Mouse (Mus musculus) intestine, postnatal 0 days (tissue): ENCODE results near the gene Smarca5. TPM values are rescaled to one million over a fixed set of nuclear protein-coding genes. Genes with fewer than 3 reads are reported as not detected.

ENCODE experiments used
- ATAC-seq: fragments of 200-750 bp; cut with Nextera tagmentation; 2 replicates; pipeline ENCODE4 v1.8.0; 2017; ENCODE audit warnings: mild to moderate bottlenecking, moderate TSS enrichment, moderate library complexity
- H3K27ac ChIP-seq: fragments of 300-500 bp; sonication (generic); 2 replicates; pipeline ENCODE4 v1.5.1; 2014; ENCODE audit warnings: mild to moderate bottlenecking, low read depth, low read length, moderate library complexity
- H3K27me3 ChIP-seq: fragments of 300-500 bp; sonication (generic); replicated peaks from 2 replicates; pipeline ENCODE4 v1.6.1; 2014; ENCODE audit warnings: low read length, mixed read lengths; ENCODE audit not compliant: control insufficient read depth, insufficient read depth
- H3K36me3 ChIP-seq: fragments of 300-500 bp; sonication (generic); 2 replicates; pipeline ENCODE4 v1.6.1; 2014; ENCODE audit warnings: mild to moderate bottlenecking, moderate library complexity; ENCODE audit not compliant: control insufficient read depth, insufficient read depth
- H3K4me1 ChIP-seq: fragments of 300-500 bp; sonication (generic); replicated peaks from 2 replicates; pipeline ENCODE4 v1.6.1; 2014; ENCODE audit warnings: antibody characterized with exemption, low read length, mixed read lengths; ENCODE audit not compliant: control insufficient read depth, insufficient read depth
- H3K4me2 ChIP-seq: fragments of 300-500 bp; sonication (generic); replicated peaks from 2 replicates; pipeline ENCODE4 v1.6.1; 2014; ENCODE audit warnings: low read depth, mild to moderate bottlenecking, moderate library complexity
- H3K4me3 ChIP-seq: fragments of 300-500 bp; sonication (generic); 2 replicates; pipeline ENCODE4 v1.5.1; 2014; ENCODE audit warnings: low read depth, low read length
- H3K9ac ChIP-seq: fragments of 300-500 bp; sonication (generic); 2 replicates; pipeline ENCODE4 v1.6.1; 2014; ENCODE audit warnings: mild to moderate bottlenecking, low read depth, low read length
- H3K9me3 ChIP-seq: fragments of 300-500 bp; sonication (generic); 2 replicates; pipeline ENCODE4 v1.6.1; 2016; ENCODE audit warnings: mixed run types; ENCODE audit not compliant: control insufficient read depth
- CTCF ChIP-seq: sonication (generic); IDR thresholded peaks from 2 replicates; pipeline ENCODE4 v1.5.1; 2016; ENCODE audit warnings: low read depth, mild to moderate bottlenecking, control low read depth, antibody characterized with exemption, moderate library complexity
- WGBS: fragments of 180-500 bp; shearing (Covaris S2); extraction: QIAGEN DNeasy Blood & Tissue Kit; methylation state at CpG from one replicate; pipeline ENCODE4 v1.1.7; 2014; 5-methylcytosine and 5-hydroxymethylcytosine counted together
- polyA plus RNA-seq: library from polyadenylated mRNA; unstranded; fragments of >200 nt; fragmentation: Nextera tagmentation; extraction: Ambion mirVana; gene quantifications from 2 replicates; pipeline ENCODE4 v1.2.1, GENCODE M21; 2015

The Smarca5 gene
- polyA plus RNA-seq, 1 experiment from 2014 or later = 28.2 TPM

DNA sequence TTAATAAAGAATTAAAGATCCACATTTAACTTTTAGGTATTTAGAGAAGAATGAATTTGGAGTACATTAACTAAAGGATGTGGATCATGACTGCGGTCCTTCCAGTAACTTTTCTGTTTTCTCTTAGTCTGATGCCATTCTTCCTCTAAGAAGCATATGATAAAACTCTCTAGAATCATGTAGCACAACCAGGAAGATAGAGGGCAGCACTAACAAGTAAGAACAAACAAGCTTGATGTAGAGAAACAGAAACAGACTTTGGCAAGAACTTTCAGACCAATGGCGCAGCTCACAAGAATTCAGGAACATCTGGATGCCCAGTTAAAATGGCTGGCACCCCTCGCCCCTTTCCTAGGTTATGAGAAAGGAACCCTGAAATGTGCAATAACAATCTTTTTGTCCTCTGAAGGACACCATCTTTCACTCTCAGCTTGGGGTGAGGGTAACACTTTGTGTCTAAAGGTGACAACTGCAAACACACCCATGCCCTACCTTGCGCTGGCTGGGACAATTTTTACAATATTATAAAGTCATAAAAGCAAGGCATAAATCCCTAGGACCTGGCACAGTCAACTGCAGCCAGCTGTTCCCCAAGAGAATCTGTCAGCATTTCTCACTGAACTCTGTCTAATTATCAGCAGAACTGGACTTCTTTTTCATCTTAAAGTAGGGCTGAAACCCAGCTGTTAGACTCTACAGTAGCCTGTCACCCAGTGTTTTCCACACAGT is 33.6 kb upstream of the Smarca5 start:
- H3K27me3 ChIP-seq = no peaks in the 10 kb centered on the region
- no peak overlapping the region for H3K9ac ChIP-seq
- ATAC-seq = peak; percentile 91
- H3K4me3 ChIP-seq = no peak overlapping the region
- 69% methylated on average over 4 of the region's 4 CpGs for WGBS
- no peaks in the 10 kb centered on the region for H3K9me3 ChIP-seq
- peaks cover 48% of the 10 kb centered on the region for H3K36me3 ChIP-seq
- TF ChIP-seq CTCF = peak; percentile 82
- H3K4me1 ChIP-seq = 0 out of 2 replicates have a peak, but pooled peaks cover 3% of the 10 kb centered on the region
- peak overlapping the region; percentile 87 for H3K27ac ChIP-seq
- H3K4me2 ChIP-seq = peak overlapping the region; percentile 21; the same call in 1 of the 2 replicates

GRCm38 (mm10) chr8:80768451-80768850 is 29.2 kb upstream of the Smarca5 start:
- TF ChIP-seq CTCF = no peak

DNA sequence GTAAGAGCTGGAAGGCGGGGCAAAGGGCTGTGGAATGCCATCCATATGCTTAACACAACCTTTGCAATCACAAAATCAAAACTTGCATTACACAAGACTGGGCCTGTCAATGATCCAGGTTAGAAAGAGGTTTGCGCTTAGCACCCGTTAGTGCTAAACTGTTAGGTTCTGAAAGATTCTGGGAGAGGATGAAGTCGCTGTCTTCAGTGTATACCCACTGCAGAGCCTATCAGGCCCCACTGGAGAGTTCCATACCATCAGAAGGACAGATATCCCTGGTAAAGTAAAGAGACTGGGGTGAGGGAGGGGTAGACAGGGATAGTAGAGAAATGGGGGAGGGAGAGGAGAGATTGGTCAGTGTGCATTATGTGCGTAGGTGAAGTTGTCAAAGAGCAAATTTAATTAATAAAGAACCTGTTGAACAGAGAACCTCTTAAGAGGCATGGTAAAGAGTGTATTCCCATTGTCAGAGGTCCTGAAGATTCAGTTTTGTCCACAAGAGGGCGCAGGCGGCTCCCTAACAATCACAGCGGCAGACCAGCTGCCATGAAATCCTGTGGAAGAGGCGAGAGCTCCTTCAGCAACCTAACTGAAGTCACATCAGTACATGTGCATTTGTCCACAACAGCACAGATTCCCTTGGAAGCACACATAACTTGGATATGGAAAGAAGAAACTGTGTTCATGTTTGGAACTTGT is 13.9 kb upstream of the Smarca5 start:
- peak; percentile 66 for ATAC-seq
- peak; percentile 97 for TF ChIP-seq CTCF
- Histone ChIP-seq H3K4me1 (no peaks in the 10 kb centered on the region), H3K36me3 (no peaks in the 10 kb centered on the region), H3K27ac (no peak overlapping the region), H3K4me2 (no peak overlapping the region), H3K4me3 (no peak overlapping the region), H3K9me3 (no peaks in the 10 kb centered on the region), H3K27me3 (no peaks in the 10 kb centered on the region), H3K9ac (no peak overlapping the region)
- 31% methylated on average over 9 of the region's 9 CpGs for WGBS

More at GRCm38 (mm10) chr8:80768451-80768850, 29.2 kb upstream of the Smarca5 start:
- Histone ChIP-seq H3K9me3 (no peaks in the 10 kb centered on the region), H3K9ac (no peak overlapping the region), H3K27ac (peak overlapping the region; percentile 54), H3K36me3 (peaks cover 43% of the 10 kb centered on the region), H3K4me3 (no peak overlapping the region), H3K4me2 (no peak overlapping the region), H3K4me1 (no peaks in the 10 kb centered on the region), H3K27me3 (no peaks in the 10 kb centered on the region)
- peak; percentile 91 for ATAC-seq
- WGBS = 47% methylated on average over 6 of the region's 6 CpGs

DNA sequence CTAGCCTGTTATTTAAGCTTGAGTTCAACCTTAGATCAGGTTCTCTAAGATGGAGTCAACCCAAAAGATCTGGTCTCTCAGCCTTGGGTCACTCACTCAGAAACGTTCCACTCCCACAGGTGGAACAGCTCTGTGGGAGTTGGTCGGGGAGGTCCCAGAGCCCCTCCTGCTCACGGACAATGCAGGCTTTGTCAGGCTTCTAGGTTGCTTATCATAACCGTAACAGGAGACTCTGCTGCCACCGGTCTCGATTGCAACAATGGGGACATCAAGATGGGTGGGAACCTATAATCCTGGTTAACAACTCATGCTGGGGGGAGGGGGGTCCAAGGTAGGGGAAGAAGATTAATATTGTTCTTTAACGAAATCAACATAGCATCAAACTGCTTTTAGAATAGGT is 13.1 kb upstream of the Smarca5 start:
- no peak for TF ChIP-seq CTCF
- Histone ChIP-seq H3K9ac (no peak overlapping the region), H3K4me3 (no peak overlapping the region), H3K36me3 (no peaks in the 10 kb centered on the region), H3K4me2 (no peak overlapping the region), H3K27ac (no peak overlapping the region), H3K9me3 (no peaks in the 10 kb centered on the region), H3K4me1 (no peaks in the 10 kb centered on the region), H3K27me3 (no peaks in the 10 kb centered on the region)
- ATAC-seq = no peak
- WGBS = 49% methylated on average over 7 of the region's 7 CpGs

DNA sequence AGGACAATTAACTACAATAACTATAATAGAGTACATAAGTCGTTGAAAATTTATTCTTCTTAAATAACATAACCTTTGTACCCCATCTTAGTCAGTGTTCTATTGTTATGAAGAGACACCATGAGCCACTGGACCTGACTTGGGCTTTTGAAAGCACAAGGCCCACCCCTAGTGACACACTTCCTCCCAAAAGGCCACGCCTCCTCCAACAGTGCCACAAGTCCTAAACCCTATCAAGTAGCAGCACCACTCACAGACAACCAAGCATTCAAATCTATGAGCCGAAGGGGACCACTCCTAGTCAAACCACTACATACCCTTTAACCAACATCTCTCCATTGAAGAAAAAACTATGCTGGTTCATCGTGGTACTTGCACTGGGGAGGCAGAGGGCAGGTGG is 9.8 kb upstream of the Smarca5 start:
- no peak for ATAC-seq
- WGBS = 88% methylated on average over 4 of the region's 4 CpGs
- no peaks in the 10 kb centered on the region for H3K9me3 ChIP-seq
- H3K27ac ChIP-seq = no peak overlapping the region
- H3K9ac ChIP-seq = no peak overlapping the region
- H3K27me3 ChIP-seq = no peaks in the 10 kb centered on the region
- no peak overlapping the region for H3K4me2 ChIP-seq
- H3K36me3 ChIP-seq = no peaks in the 10 kb centered on the region
- no peaks in the 10 kb centered on the region for H3K4me1 ChIP-seq
- no peak for TF ChIP-seq CTCF
- no peak overlapping the region for H3K4me3 ChIP-seq

DNA sequence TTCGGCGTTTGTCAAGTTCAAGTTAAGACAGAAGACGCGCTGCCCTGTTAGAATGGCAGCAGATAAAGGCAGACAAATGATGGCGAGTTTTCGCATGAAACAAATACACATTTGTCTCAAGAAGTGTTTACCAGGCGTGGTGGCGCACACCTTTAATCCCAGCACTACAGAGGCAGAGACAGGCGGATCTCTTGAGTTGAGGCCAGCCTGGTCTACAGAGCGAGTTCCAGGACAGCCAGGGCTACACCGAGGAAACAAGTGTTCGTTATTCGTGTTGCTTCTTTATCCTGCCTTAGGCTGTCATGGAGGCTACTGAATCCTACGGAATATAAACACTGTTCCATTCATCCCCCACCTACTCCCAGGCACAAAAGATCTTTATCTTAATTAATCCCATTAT is 635 bp upstream of the Smarca5 start:
- Histone ChIP-seq H3K4me3 (peak overlapping the region; percentile 45), H3K36me3 (peaks cover 9% of the 10 kb centered on the region), H3K4me1 (no peaks in the 10 kb centered on the region), H3K9me3 (no peaks in the 10 kb centered on the region), H3K4me2 (peak overlapping the region; percentile 67), H3K27me3 (no peaks in the 10 kb centered on the region), H3K27ac (peak overlapping the region; percentile 92), H3K9ac (peak overlapping the region; percentile 51)
- 11% methylated on average over 14 of the region's 14 CpGs for WGBS
- ATAC-seq = peak; percentile 8; the same call in 1 of the 2 replicates
- TF ChIP-seq CTCF = no peak
